Mouse (Mus musculus): ENCODE results near the gene Notch1.

Notch1 gene

GRCm38 (mm10) chr2:26408515-26409356 lies 107.7 kb downstream of the Notch1 start, which contains the start of gene Inpp5e:
Inpp5e (minus strand) TSS chr2:26409203.
- peak; percentile 94 to 97 for DNase-seq (ENCODE audit: low spot score in 2 of 2)
